Mouse (Mus musculus) liver, adult 2 months (tissue): ENCODE measurements around the gene Slc12a7. TPM values are rescaled to one million over a fixed set of nuclear protein-coding genes. Genes with fewer than 3 reads are reported as not detected.

Experiments used
- DNase-seq: peaks from one replicate; pipeline ENCODE4 v3.0.0-alpha.2; 2011; ENCODE audit warnings: low read depth, low spot score; ENCODE audit errors: extremely low read depth
- H3K27ac ChIP-seq: fragments of 200-500 bp; replicated peaks from 2 replicates; pipeline ENCODE4 v1.5.1; 2012; ENCODE audit warnings: low read depth, mild to moderate bottlenecking, control low read depth, inconsistent platforms, low read length; ENCODE audit not compliant: insufficient read depth
- H3K27me3 ChIP-seq: fragments of 200-500 bp; 2 replicates; pipeline ENCODE4 v1.6.1; 2012; ENCODE audit warnings: mild to moderate bottlenecking, moderate library complexity, low read length, inconsistent platforms; ENCODE audit not compliant: control insufficient read depth, insufficient read depth
- H3K36me3 ChIP-seq: fragments of 200-500 bp; 2 replicates; pipeline ENCODE4 v1.6.1; 2012; ENCODE audit warnings: low read length, inconsistent platforms; ENCODE audit not compliant: control insufficient read depth, insufficient read depth
- H3K4me1 ChIP-seq: fragments of 200-500 bp; 2 replicates; pipeline ENCODE4 v1.6.1; 2011; ENCODE audit warnings: low read length; ENCODE audit not compliant: control insufficient read depth, insufficient read depth
- H3K4me3 ChIP-seq: fragments of 200-500 bp; 2 replicates; pipeline ENCODE4 v1.5.1; 2011; ENCODE audit warnings: low read depth, mild to moderate bottlenecking, control low read depth, low read length, moderate library complexity; ENCODE audit not compliant: insufficient read depth
- H3K79me2 ChIP-seq: fragments of 200-500 bp; 2 replicates; pipeline ENCODE4 v1.6.1; 2012; ENCODE audit warnings: inconsistent platforms, mild to moderate bottlenecking, low read length, moderate library complexity; ENCODE audit not compliant: control insufficient read depth, insufficient read depth
- H3K9ac ChIP-seq: fragments of 200-500 bp; 2 replicates; pipeline ENCODE4 v1.6.1; 2012; ENCODE audit warnings: low read depth, mild to moderate bottlenecking, control low read depth, inconsistent platforms, low read length
- CTCF ChIP-seq: fragments of 200-500 bp; IDR thresholded peaks from 2 replicates; pipeline ENCODE4 v1.5.1; 2011; ENCODE audit warnings: low read depth, low read length, control low read depth
- POLR2A ChIP-seq: fragments of 200-500 bp; IDR thresholded peaks from 2 replicates; pipeline ENCODE4 v1.6.1; 2011; ENCODE audit warnings: low read length, control low read depth; ENCODE audit not compliant: insufficient read depth; ENCODE audit errors: extremely low read depth
- WGBS: fragments of 180-500 bp; shearing (Covaris S2); methylation state at CpG from one replicate; pipeline ENCODE4 v1.1.7; 2018; 5-methylcytosine and 5-hydroxymethylcytosine counted together
- polyA plus RNA-seq: library from polyadenylated mRNA; depleted of rRNA; stranded (reverse); fragments of >200 nt; gene quantifications from 2 replicates; pipeline ENCODE4 v1.2.3, GENCODE M21; 2012
- total RNA-seq: library from RNA; depleted of rRNA; stranded (reverse); fragments of >200 nt; gene quantifications from 2 replicates; pipeline ENCODE4 v1.2.3, GENCODE M21; 2014

The Slc12a7 gene
- total and polyA plus RNA-seq, 2 experiments, result 38.0 to 91.0 TPM

DNA sequence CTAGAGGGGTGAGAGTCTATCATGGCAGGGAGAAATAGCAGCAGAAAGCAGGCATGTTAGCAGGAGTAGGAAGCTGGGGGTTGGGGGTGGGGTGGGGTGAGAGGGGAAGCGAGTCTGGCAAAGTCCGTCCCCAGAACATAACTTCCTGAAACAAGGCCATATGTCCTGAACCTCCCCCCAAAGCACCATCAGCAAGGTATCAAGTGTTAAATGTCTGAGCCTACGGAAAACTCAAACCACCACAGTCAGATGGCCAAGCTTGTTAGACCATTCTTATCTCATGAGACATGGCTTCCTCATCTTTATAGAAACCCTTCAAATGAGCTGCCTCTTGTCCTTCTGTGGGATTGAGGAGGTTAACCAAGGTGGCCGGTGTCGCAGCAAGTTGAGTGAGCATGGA lies 60.3 kb downstream of the Slc12a7 start:
- Histone ChIP-seq H3K27ac (no peak overlapping the region), H3K27me3 (no peaks in the 10 kb centered on the region), H3K79me2 (no peaks in the 10 kb centered on the region), H3K9ac (no peak overlapping the region), H3K36me3 (peaks cover 59% of the 10 kb centered on the region), H3K4me3 (no peak overlapping the region), H3K4me1 (no peaks in the 10 kb centered on the region)
- WGBS, result 85% methylated on average over 5 of the region's 5 CpGs
- TF ChIP-seq POLR2A (no peak), CTCF (no peak)
- no peak for DNase-seq

DNA sequence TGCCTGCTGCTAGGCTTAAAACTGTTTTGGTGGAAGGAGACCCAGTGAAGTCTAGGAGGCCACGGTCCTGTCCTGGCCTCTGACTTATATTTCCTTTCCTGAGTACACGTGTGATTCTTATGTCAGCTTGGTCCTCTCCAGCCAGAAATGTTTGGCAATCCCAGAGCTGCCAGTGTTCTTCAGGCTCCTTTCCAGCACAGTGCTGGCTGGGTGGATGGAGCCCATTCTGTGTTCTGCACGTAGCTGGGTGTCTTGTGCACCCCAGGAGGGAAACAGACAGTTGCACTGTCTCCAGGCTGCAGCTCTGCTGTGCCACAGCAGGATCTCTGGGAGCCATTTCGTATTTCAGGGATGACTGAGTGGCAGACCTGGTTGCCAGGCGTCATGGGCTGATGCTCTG lies 66.2 kb downstream of the Slc12a7 start:
- Histone ChIP-seq H3K27me3 (no peaks in the 10 kb centered on the region), H3K79me2 (no peaks in the 10 kb centered on the region), H3K36me3 (peaks cover 64% of the 10 kb centered on the region), H3K4me3 (no peak overlapping the region), H3K4me1 (no peaks in the 10 kb centered on the region), H3K27ac (no peak overlapping the region), H3K9ac (no peak overlapping the region)
- 72% methylated on average over 5 of the region's 5 CpGs for WGBS
- DNase-seq, result no peak
- TF ChIP-seq CTCF (no peak), POLR2A (no peak)

GRCm38 (mm10) chr13:73803450-73804178 lies 70.7 kb downstream of the Slc12a7 start:
- Histone ChIP-seq H3K9ac (no peak overlapping the region), H3K4me1 (no peaks in the 10 kb centered on the region), H3K4me3 (no peak overlapping the region), H3K27ac (no peak overlapping the region), H3K36me3 (peaks cover 54% of the 10 kb centered on the region), H3K79me2 (no peaks in the 10 kb centered on the region), H3K27me3 (no peaks in the 10 kb centered on the region)
- no peak for TF ChIP-seq CTCF
- no peak for TF ChIP-seq POLR2A
- peak; percentile 36 for DNase-seq
- WGBS, result 76% methylated on average over 8 of the region's 8 CpGs

- Histone ChIP-seq H3K27ac (no peak overlapping the region), H3K9ac (no peak overlapping the region), H3K36me3 (peaks cover 53% of the 10 kb centered on the region), H3K4me3 (no peak overlapping the region), H3K4me1 (no peaks in the 10 kb centered on the region), H3K79me2 (no peaks in the 10 kb centered on the region), H3K27me3 (no peaks in the 10 kb centered on the region)
- WGBS, result 88% methylated on average over 5 of the region's 5 CpGs
- no peak for DNase-seq
- TF ChIP-seq CTCF (no peak), POLR2A (no peak)
These were observed 72.0 kb downstream of the Slc12a7 start for GRCm38 (mm10) chr13:73804914-73805313.

GRCm38 (mm10) chr13:73812936-73813335 lies 80.0 kb downstream of the Slc12a7 start:
- Histone ChIP-seq H3K27ac (no peak overlapping the region), H3K36me3 (peaks cover 51% of the 10 kb centered on the region), H3K4me1 (no peaks in the 10 kb centered on the region), H3K4me3 (no peak overlapping the region), H3K79me2 (no peaks in the 10 kb centered on the region), H3K9ac (no peak overlapping the region), H3K27me3 (no peaks in the 10 kb centered on the region)
- WGBS, result 87% methylated on average over 3 of the region's 3 CpGs
- DNase-seq, result peak; percentile 24
- no peak for TF ChIP-seq POLR2A
- no peak for TF ChIP-seq CTCF

- H3K27me3 ChIP-seq, result no peaks in the 10 kb centered on the region
- WGBS, result 91% methylated on average over 7 of the region's 7 CpGs
- H3K4me1 ChIP-seq, result no peaks in the 10 kb centered on the region
- peaks cover 41% of the 10 kb centered on the region for H3K36me3 ChIP-seq
- TF ChIP-seq POLR2A (no peak), CTCF (no peak)
- no peak overlapping the region for H3K4me3 ChIP-seq
- H3K79me2 ChIP-seq, result no peaks in the 10 kb centered on the region
- no peak overlapping the region for H3K9ac ChIP-seq
- DNase-seq, result no peak
- H3K27ac ChIP-seq, result no peak overlapping the region
These were observed 81.3 kb downstream of the Slc12a7 start for GRCm38 (mm10) chr13:73814181-73814580.
